Mouse (Mus musculus) lung, adult 2 months (tissue): ENCODE data around the gene Shroom1. TPM values are rescaled to one million over a fixed set of nuclear protein-coding genes. Genes with fewer than 3 reads are reported as not detected.

ENCODE experiments used
- DNase-seq: peaks from one replicate; pipeline ENCODE4 v3.0.0; 2022
- H3K4me1 ChIP-seq: fragments of 200-500 bp; 2 replicates; pipeline ENCODE4 v1.6.1; 2011; ENCODE audit warnings: low read length; ENCODE audit not compliant: control insufficient read depth, insufficient read depth
- H3K4me3 ChIP-seq: fragments of 200-500 bp; replicated peaks from 2 replicates; pipeline ENCODE3; 2011; ENCODE audit warnings: low read depth, mild to moderate bottlenecking, control low read depth, low read length; ENCODE audit errors: extremely low read depth
- CTCF ChIP-seq: fragments of 200-500 bp; IDR thresholded peaks from 2 replicates; pipeline ENCODE4 v1.5.1; 2011; ENCODE audit warnings: mild to moderate bottlenecking, low read length, control low read depth; ENCODE audit not compliant: insufficient read depth
- POLR2A ChIP-seq: fragments of 200-500 bp; IDR thresholded peaks from 2 replicates; pipeline ENCODE4 v1.6.1; 2011; ENCODE audit warnings: low read depth, mild to moderate bottlenecking, control low read depth, low read length, borderline replicate concordance; ENCODE audit errors: extremely low read depth
- WGBS: fragments of 180-500 bp; shearing (Covaris S2); methylation state at CpG from one replicate; pipeline ENCODE4 v1.1.7; 2018; 5-methylcytosine and 5-hydroxymethylcytosine counted together
- polyA plus RNA-seq: library from polyadenylated mRNA; depleted of rRNA; stranded (reverse); fragments of >200 nt; gene quantifications from 2 replicates; pipeline ENCODE4 v1.2.3, GENCODE M21; 2012

Shroom1 gene
- polyA plus RNA-seq, 1 experiment = 3.0 TPM

GRCm38 (mm10) chr11:53428716-53429057, 28.3 kb upstream of the Shroom1 start:
- DNase-seq = no peak
- TF ChIP-seq POLR2A (no peak), CTCF (no peak)
- Histone ChIP-seq H3K4me3 (no peak overlapping the region), H3K4me1 (peaks cover 3% of the 10 kb centered on the region)
- 93% methylated on average over 5 of the region's 5 CpGs for WGBS

- Histone ChIP-seq H3K4me1 (peaks cover 3% of the 10 kb centered on the region), H3K4me3 (no peak overlapping the region)
- DNase-seq = no peak
- TF ChIP-seq POLR2A (no peak), CTCF (no peak)
Observed at GRCm38 (mm10) chr11:53429182-53429581, 27.8 kb upstream of the Shroom1 start.

- TF ChIP-seq CTCF = no peak
- no peak for TF ChIP-seq POLR2A
- WGBS = under 1% methylated on average over 34 of the region's 34 CpGs
- Histone ChIP-seq H3K4me1 (peaks cover 3% of the 10 kb centered on the region), H3K4me3 (peak overlapping the region; percentile 98)
- DNase-seq = no peak
Observed at GRCm38 (mm10) chr11:53430300-53430669, 26.7 kb upstream of the Shroom1 start.

- Histone ChIP-seq H3K4me3 (peak within 1 kb of the TSS; percentile 98), H3K4me1 (peaks cover 3% of the 10 kb centered on the region)
- DNase-seq = peak; percentile 99
- TF ChIP-seq CTCF = no peak
- peak; percentile 93 for TF ChIP-seq POLR2A
- under 1% methylated on average over 44 of the region's 44 CpGs for WGBS
Observed at GRCm38 (mm10) chr11:53430670-53431346, 26.2 kb upstream of the Shroom1 start, which contains the start of the genes Uqcrq and Gdf9. Uqcrq (minus strand) TSS chr11:53430831. Gdf9 (plus strand) TSS chr11:53431023.

- 11% methylated on average over 9 of the region's 9 CpGs for WGBS
- peak overlapping the region; percentile 40 for H3K4me3 ChIP-seq
- DNase-seq = no peak
- H3K4me1 ChIP-seq = peaks cover 3% of the 10 kb centered on the region
- no peak for TF ChIP-seq CTCF
- no peak for TF ChIP-seq POLR2A
Observed at GRCm38 (mm10) chr11:53431347-53432056, 25.5 kb upstream of the Shroom1 start.

GRCm38 (mm10) chr11:53433057-53433456, 23.9 kb upstream of the Shroom1 start:
- WGBS = 41% methylated on average over 6 of the region's 6 CpGs
- Histone ChIP-seq H3K4me3 (no peak overlapping the region), H3K4me1 (peaks cover 3% of the 10 kb centered on the region)
- DNase-seq = no peak
- no peak for TF ChIP-seq POLR2A
- TF ChIP-seq CTCF = no peak

- no peaks in the 10 kb centered on the region for H3K4me1 ChIP-seq
- TF ChIP-seq CTCF (no peak), POLR2A (no peak)
- H3K4me3 ChIP-seq = no peak overlapping the region
- DNase-seq = no peak
- WGBS = 71% methylated on average over 8 of the region's 8 CpGs
Observed at GRCm38 (mm10) chr11:53435504-53435903, 21.5 kb upstream of the Shroom1 start.

GRCm38 (mm10) chr11:53436338-53436737, 20.7 kb upstream of the Shroom1 start:
- 72% methylated on average over 6 of the region's 6 CpGs for WGBS
- H3K4me1 ChIP-seq = no peaks in the 10 kb centered on the region
- H3K4me3 ChIP-seq = no peak overlapping the region
- no peak for TF ChIP-seq CTCF
- no peak for TF ChIP-seq POLR2A
- no peak for DNase-seq

- 12% methylated on average over 12 of the region's 12 CpGs for WGBS
- H3K4me3 ChIP-seq = no peak overlapping the region
- TF ChIP-seq POLR2A = no peak
- TF ChIP-seq CTCF = no peak
- no peaks in the 10 kb centered on the region for H3K4me1 ChIP-seq
- no peak for DNase-seq
Observed at GRCm38 (mm10) chr11:53441921-53442320, 15.1 kb upstream of the Shroom1 start.

- 24% methylated on average over 6 of the region's 6 CpGs for WGBS
- DNase-seq = no peak
- H3K4me3 ChIP-seq = no peak overlapping the region
- no peaks in the 10 kb centered on the region for H3K4me1 ChIP-seq
- TF ChIP-seq CTCF = peak; percentile 33
- no peak for TF ChIP-seq POLR2A
Observed at GRCm38 (mm10) chr11:53443861-53444260, 13.1 kb upstream of the Shroom1 start.
